Mouse (Mus musculus) ovary, adult 18-20 months (tissue): ENCODE results near the gene Olfr1328.
"Not testable (repeated sequence)": the region's sequence is repeated elsewhere in the genome, so short reads cannot be mapped to it uniquely, and the experiment has no call there.

Source experiments
- DNase-seq: peaks from one replicate; pipeline ENCODE4 v3.0.0; 2022; ENCODE audit warnings: low spot score, mixed read lengths

Gene Olfr1328

GRCm38 (mm10) chr4:118938512-118938911 lies at the start of gene Olfr1328:
Gene Olfr1328 (minus strand): TSS chr4:118938612.
- DNase-seq: no peak

- DNase-seq: no peak
Observed at GRCm38 (mm10) chr4:118985291-118985690, 46.9 kb upstream of the Olfr1328 start.

- DNase-seq: no peak
Observed at GRCm38 (mm10) chr4:118973281-118973680, 34.9 kb upstream of the Olfr1328 start.

GRCm38 (mm10) chr4:118967711-118968110 lies 29.3 kb upstream of the Olfr1328 start:
- no peak for DNase-seq

- peak; percentile 28 for DNase-seq
Observed at GRCm38 (mm10) chr4:118961141-118961628, 22.8 kb upstream of the Olfr1328 start, which contains the start of gene Lao1. Gene Lao1 (plus strand): TSS chr4:118961578.

- no peak for DNase-seq
Observed at GRCm38 (mm10) chr4:118958812-118959211, 20.4 kb upstream of the Olfr1328 start.

- DNase-seq: not testable (repeated sequence)
Observed at GRCm38 (mm10) chr4:118931326-118931725, 7.1 kb downstream of the Olfr1328 start.

- not testable (repeated sequence) for DNase-seq
Observed at GRCm38 (mm10) chr4:118917365-118917764, 21.0 kb downstream of the Olfr1328 start, which contains the start of gene Olfr1329. Gene Olfr1329 (minus strand): TSS chr4:118917465.

- DNase-seq: no peak
Observed at GRCm38 (mm10) chr4:118901981-118902380, 36.4 kb downstream of the Olfr1328 start.

- no peak for DNase-seq
Observed at GRCm38 (mm10) chr4:118888297-118888696, 50.1 kb downstream of the Olfr1328 start, which contains the start of gene Olfr1330. Gene Olfr1330 (plus strand): TSS chr4:118888597.
